17 mouse cellular contexts compared by ENCODE assay signal in the genomic region with DNA sequence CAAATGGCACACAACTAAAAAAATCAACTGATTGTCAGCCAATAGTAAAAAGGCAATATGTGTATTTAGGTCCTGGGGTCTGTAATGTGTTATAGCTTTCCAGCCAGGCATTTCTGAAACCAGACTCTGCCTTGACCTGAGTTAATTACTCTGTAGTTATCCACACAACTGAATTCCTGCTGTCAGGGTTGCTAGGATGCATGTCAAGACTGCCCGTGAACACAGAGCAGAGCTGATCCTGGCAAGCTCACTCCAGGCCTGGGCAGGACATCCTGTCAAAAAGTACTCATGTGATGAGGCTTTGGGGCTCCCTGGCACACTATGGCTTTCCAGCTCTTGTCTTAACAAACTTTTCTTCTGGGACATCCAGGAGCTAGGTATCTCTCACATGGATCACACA.
DNase-seq lines count a peak whose midpoint lies in the region; ATAC-seq lines count a peak whose summit lies in the region.
"Had no signal": no experiment of that assay in that cellular context is flagged by ENCODE, and none has a peak within 500 bp of the region (broad histone marks: within the 10 kb centered on the region; RNA-seq: fewer than 3 reads in every experiment).

No protein-coding gene starts in this region.

- no peak overlapping the region for H3K27ac ChIP-seq in midbrain, embryonic 11.5 days (ENCODE audit: low read depth, low read length)
- no peak overlapping the region for H3K27ac ChIP-seq in intestine, embryonic 15.5 days
- H3K27ac ChIP-seq: heart, embryonic 13.5 days; kidney, embryonic 15.5 days; liver, embryonic 12.5 days had no signal

- no peak overlapping the region for H3K4me3 ChIP-seq in midbrain, embryonic 11.5 days (ENCODE audit: low read depth, low read length)
- no peak overlapping the region for H3K4me3 ChIP-seq in intestine, embryonic 15.5 days (replicated peaks)
- H3K4me3 ChIP-seq: erythroblast, embryonic 14.5 days; heart, embryonic 13.5 days; kidney, embryonic 15.5 days; liver, embryonic 12.5 days had no signal

- H3K27me3 ChIP-seq in midbrain, embryonic 11.5 days (ENCODE audit: control insufficient read depth, insufficient read depth, low read length): no peaks in the 10 kb centered on the region
- H3K27me3 ChIP-seq in intestine, embryonic 15.5 days (replicated peaks): no peaks in the 10 kb centered on the region
- H3K27me3 ChIP-seq: heart, embryonic 13.5 days; kidney, embryonic 15.5 days; liver, embryonic 12.5 days had no signal

- H3K36me3 ChIP-seq in midbrain, embryonic 11.5 days (ENCODE audit: control insufficient read depth, insufficient read depth, low read length): no peaks in the 10 kb centered on the region
- no peaks in the 10 kb centered on the region for H3K36me3 ChIP-seq in intestine, embryonic 15.5 days
- H3K36me3 ChIP-seq: heart, embryonic 13.5 days; kidney, embryonic 15.5 days; liver, embryonic 12.5 days had no signal

- H3K4me2 ChIP-seq in midbrain, embryonic 11.5 days: no peak overlapping the region
- H3K4me2 ChIP-seq in intestine, embryonic 15.5 days (replicated peaks): no peak overlapping the region
- H3K4me2 ChIP-seq: heart, embryonic 13.5 days; kidney, embryonic 15.5 days; liver, embryonic 12.5 days had no signal

- no peaks in the 10 kb centered on the region for H3K4me1 ChIP-seq in midbrain, embryonic 11.5 days (ENCODE audit: control insufficient read depth, insufficient read depth, low read length)
- H3K4me1 ChIP-seq in intestine, embryonic 15.5 days (replicated peaks): no peaks in the 10 kb centered on the region
- H3K4me1 ChIP-seq: heart, embryonic 13.5 days; kidney, embryonic 15.5 days; liver, embryonic 12.5 days had no signal

- H3K9ac ChIP-seq in midbrain, embryonic 11.5 days (ENCODE audit: low read length): no peak overlapping the region
- no peak overlapping the region for H3K9ac ChIP-seq in intestine, embryonic 15.5 days
- H3K9ac ChIP-seq: heart, embryonic 13.5 days; kidney, embryonic 15.5 days; liver, embryonic 12.5 days had no signal

- DNase-seq in heart, adult 18-20 months: peak; percentile 5 to 12
- DNase-seq in heart, adult 11 months: no peak
- DNase-seq in embryo, embryonic 11 days: peak; percentile 39
- peak; percentile 22 for DNase-seq in heart, postnatal 4 days
- peak; percentile 84 for DNase-seq in midbrain, embryonic 11.5 days (ENCODE audit: low spot score, missing footprints)
- no peak for DNase-seq in thymus, postnatal 14 days
- no peak for DNase-seq in spleen, postnatal 4 days (ENCODE audit: low spot score in 2 of 2)
- DNase-seq: cerebellum, adult 8-10 months; lung, postnatal 14 days; right cerebral cortex, postnatal 14 days had no signal

- ATAC-seq in midbrain, embryonic 11.5 days (ENCODE audit: low FRiP score): peak; percentile 80
- no peak for ATAC-seq in intestine, embryonic 15.5 days
- ATAC-seq: CD4-positive, CD25-positive, alpha-beta regulatory T cell, adult 4 months; liver, embryonic 12.5 days; Patski had no signal

- no peaks in the 10 kb centered on the region for H3K9me3 ChIP-seq in midbrain, embryonic 11.5 days (ENCODE audit: control insufficient read depth, low read length)
- no peaks in the 10 kb centered on the region for H3K9me3 ChIP-seq in intestine, embryonic 15.5 days
- H3K9me3 ChIP-seq: heart, embryonic 13.5 days; kidney, embryonic 15.5 days; liver, embryonic 12.5 days had no signal

- 10% methylated on average over 1 of the region's 1 CpGs for whole genome bisulfite sequencing in midbrain, embryonic 11.5 days
- WGBS in intestine, embryonic 15.5 days: 19% methylated on average over 1 of the region's 1 CpGs

Comparison
In these comparisons a context has a peak if more than half of its experiments do, and no peak if none do; other contexts are left out.
1. DNase-seq: peak in heart, adult 18-20 months (2 of 2), embryo, embryonic 11 days (single experiment), heart, postnatal 4 days (single experiment) and midbrain, embryonic 11.5 days (single experiment); none in heart, adult 11 months (single experiment), thymus, postnatal 14 days (single experiment) and spleen, postnatal 4 days (0 of 2).